Mouse (Mus musculus) mouse embryonic stem cell (cell line): ENCODE results near the gene Chfr.
"Not testable (repeated sequence)": the region's sequence is repeated elsewhere in the genome, so short reads cannot be mapped to it uniquely, and the experiment has no call there.

Source experiments
- in situ Hi-C, 2 experiments: fragments of 300-500 bp; cut with MboI; formaldehyde crosslinking; loops; 1 replicate in 1 of 2; 3 replicates in 1 of 2; pipeline ENCODE4 v1.14.3; 2019 to 2020; ENCODE audit warnings: low sequenced_read_pairs in 2 of 2, low pct_unique_long_range_greater_than_20kb in 1 of 2, mixed read lengths in 1 of 2; ENCODE audit not compliant: unreplicated experiment in 1 of 2

The Chfr gene

GRCm38 (mm10) chr5:110106140-110106871 is 29.3 kb upstream of the Chfr start:
- in situ Hi-C loops = loop anchor here in 1 of 2 experiments (10.0 kb wide), 1 partner anchor 552 kb away; the partner anchor contains the start of gene Crlf2

DNA sequence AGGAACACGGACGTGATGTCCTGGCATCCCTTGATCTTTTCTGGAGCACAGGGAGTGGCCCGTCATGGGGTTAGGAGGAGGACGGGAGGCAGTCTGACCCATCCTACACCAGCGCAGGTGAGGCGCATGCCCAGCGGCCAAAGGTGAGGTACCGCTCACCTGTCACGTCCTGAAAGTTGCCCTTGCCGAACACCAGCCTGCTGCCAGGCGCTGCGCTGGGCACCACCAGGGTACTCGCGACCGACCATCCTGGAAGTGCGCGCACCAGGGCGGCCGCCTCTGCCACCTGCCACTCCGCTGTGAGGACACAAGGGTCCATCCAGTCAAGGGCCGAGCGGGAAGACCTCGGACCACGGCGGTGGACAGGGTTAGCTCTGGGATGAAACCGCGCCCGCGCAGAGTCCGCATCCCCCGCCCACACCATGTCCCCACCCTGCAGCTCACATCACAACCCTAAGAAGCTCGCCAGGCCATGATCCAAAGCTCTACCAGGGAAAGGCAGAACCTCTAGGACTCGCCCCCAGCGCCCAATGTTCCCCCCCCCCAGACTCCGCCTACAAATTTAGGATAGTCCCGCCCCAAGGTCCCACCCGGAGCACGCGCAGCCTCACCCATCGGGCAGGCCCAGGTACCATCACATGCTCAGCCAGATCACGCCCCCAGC is 28.6 kb upstream of the Chfr start:
- in situ Hi-C loops = loop anchor here in 1 of 2 experiments (10.0 kb wide), 1 partner anchor 552 kb away; the partner anchor contains the start of gene Crlf2

DNA sequence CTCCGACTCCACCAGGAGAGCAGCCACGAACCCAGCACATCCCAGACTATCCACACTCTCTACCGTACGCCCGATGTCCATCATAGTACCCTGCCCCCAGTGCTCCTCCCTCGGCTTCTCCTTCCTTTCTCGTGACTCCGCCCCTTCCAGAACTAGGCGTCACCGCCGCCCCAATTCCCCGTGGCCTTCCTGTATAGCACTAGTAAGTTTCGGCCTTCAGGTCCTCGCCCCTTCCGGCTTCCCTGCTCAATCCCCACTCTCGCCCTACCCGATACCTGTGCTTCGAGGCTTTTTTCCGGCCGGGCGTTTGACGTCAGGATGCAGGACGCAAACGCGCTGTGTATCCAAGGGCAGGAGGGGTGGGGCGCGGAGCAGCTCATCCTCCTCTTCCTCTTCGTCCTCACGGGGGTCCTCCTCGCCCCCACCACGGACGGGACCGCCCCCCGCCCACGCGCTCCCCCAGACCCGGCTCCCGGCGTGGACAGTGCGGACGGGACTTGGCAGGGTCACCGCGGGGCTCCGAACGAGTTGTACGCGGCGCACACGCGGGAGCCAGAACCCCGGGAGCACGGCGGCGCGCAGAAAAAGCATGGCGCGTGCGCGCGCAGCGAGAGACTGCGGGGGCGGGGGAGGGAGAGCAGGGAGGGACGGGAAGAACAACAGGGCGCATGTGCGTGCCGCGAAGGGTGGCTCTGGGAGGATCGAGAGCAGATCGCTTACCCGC is 27.9 kb upstream of the Chfr start, which contains the start of gene Gtpbp6:
Gtpbp6 (minus strand) TSS at position 617 of the 724 bp plus-strand sequence.
- in situ Hi-C loops = loop anchor here in 1 of 2 experiments (10.0 kb wide), 1 partner anchor 553 kb away; the partner anchor contains the start of gene Crlf2

DNA sequence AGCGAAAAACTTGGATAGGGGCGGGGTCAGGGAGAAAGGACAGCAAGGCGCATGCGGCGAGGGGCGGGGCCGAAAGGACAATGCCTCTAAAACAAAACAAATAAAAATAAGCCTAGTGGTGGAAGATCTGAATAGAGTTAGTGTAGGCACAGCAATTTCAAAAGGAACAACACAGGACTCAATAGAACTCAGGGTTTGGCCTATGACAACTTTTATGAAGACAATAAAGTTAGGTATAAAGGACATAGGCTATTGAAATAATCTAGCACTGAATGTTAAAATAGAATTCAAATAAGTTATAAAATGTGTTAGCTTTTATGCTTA is 27.4 kb upstream of the Chfr start:
- in situ Hi-C loops = loop anchor here in 1 of 2 experiments (10.0 kb wide), 1 partner anchor 553 kb away; the partner anchor contains the start of gene Crlf2

DNA sequence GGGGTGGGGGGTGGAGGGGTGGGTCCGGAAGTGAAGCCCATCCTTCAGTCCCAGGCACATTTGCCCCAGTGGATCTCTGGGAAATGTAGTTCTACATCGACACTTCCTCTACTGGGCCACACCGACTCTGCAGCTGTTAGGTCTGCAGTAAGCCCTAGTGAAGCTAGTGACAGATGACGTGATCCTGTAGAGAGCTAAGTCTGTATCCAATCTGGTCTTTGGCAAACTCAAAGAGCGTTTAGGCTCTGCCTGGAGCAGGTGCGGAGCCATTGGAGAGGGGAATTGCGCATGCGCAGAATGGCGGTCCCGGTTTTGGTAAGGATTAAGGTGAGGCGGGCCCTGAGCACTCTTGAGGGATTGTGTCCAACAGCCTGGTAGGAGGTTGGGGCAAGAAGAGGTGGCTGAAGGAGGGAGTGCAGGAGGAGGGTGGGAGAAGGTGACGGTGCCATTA is 25.6 kb upstream of the Chfr start, which contains the start of gene Zfp605:
Zfp605 (plus strand) TSS at position 102 of the 451 bp plus-strand sequence.
- in situ Hi-C loops = loop anchor here in 1 of 2 experiments (10.0 kb wide), 1 partner anchor 555 kb away; the partner anchor contains the start of gene Crlf2

DNA sequence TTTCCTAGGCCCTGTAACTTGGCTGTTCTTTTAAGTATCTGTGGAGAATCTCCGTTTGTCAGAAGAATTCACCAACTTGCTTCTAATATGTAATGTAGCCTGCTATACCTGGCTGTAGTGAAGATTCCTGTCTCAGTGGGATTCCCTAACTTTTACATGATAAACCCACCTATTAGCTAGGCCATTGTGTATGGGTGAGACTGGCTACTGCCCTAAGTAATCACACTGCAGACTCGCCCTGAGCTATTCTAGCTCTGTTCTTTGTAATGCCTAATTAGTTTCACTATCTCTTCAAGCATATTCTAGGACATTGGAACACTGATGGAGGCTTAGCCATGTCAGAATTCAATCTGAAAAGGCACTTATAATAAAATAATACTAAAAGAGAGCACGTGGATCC is 13.3 kb upstream of the Chfr start:
- in situ Hi-C loops = not testable (repeated sequence)

DNA sequence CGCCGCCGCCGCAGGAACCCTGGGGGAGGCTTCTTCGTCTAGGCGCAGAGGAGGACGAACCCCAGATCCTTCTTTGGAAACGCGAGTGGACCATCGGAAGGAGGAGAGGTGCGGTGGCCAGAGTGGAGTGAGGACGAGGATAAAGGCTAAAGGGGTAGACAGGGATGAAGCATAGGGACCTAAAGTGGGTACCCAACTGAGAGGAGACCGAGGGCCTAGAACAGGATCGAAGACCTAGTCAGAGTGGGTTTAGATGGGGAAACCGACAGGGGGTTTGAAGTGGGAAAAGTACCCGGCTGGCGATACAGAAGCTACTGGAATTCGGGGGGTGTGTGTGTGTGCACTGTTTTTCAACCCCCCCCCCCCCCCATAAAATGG is 434 bp downstream of the Chfr start:
- in situ Hi-C loops = loop anchor here (5.0 to 25.0 kb wide), 2 partner anchors 41 to 249 kb away; partner anchors contain the start of gene Golga3 (in 1 of the 2)

DNA sequence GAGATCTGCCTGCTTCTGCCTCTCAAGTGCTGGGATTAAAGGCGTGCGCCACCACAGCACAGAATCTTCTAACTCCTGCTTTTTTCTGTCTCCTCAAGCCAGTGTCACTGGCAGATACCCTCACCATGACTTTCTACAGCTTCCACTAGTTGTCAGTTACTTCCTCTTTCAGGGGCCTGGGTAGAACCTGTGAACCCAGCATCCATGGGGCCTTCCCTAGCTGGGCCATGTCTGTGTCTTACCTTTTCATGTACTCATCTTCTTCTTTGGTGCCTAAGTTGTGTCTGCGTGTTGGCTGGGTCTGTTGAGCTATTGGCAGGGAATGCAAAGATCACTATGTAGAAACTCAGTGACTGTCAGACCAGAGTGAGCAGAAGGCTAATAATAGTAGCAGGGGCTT is 2.2 kb downstream of the Chfr start:
- in situ Hi-C loops = loop anchor here (5.0 to 25.0 kb wide), 2 partner anchors 39 to 251 kb away; partner anchors contain the start of gene Golga3 (in 1 of the 2)

- in situ Hi-C loops = loop anchor here (5.0 to 25.0 kb wide), 2 partner anchors 38 to 252 kb away; partner anchors contain the start of gene Golga3 (in 1 of the 2)
Measured at GRCm38 (mm10) chr5:110139325-110139724, 3.7 kb downstream of the Chfr start.

DNA sequence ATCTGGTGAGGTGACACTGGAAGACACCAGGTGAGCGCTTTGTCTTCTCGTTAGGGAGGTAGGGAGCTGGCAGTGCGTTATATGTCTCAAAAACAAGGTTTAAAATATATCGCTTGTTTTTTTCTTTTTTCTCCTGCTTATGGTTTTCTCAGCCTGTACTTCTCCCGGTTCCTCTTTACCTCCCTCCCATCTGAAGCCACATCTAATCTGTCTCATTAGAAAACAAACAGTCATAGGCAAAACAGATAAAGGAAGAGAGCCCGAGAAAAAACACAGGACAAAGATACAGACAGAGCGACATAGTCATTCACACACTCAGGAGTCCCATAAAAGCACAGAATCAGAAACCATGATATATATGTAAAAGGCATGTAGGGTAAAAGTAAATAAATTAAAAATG is 4.8 kb downstream of the Chfr start:
- in situ Hi-C loops = loop anchor here in 1 of 2 experiments (25.0 kb wide), 1 partner anchor 253 kb away; no protein-coding TSS in a partner anchor

GRCm38 (mm10) chr5:110142309-110142708 is 6.7 kb downstream of the Chfr start:
- in situ Hi-C loops = loop anchor here in 1 of 2 experiments (25.0 kb wide), 1 partner anchor 255 kb away; no protein-coding TSS in a partner anchor

DNA sequence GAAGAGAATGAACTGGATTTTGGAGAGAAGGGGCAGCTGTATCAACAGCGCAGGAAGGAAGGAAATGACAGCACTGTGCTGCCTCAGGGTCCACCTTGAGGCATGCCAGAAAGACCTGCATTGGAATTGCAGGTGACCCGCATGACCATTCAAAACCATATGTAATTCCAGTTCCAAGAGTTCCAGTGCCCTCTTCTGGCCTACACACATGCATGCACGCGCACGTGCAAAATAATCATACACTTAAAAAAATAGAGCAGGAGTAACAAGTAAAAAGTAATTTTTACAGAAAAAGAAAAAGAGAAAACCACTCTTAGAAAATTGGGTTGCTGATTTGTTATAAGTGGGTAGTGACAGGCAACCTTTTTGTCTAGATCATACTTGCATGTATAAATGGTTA is 7.4 kb downstream of the Chfr start:
- in situ Hi-C loops = loop anchor here in 1 of 2 experiments (25.0 kb wide), 1 partner anchor 256 kb away; no protein-coding TSS in a partner anchor

GRCm38 (mm10) chr5:110169374-110169773 is 33.7 kb downstream of the Chfr start:
- in situ Hi-C loops = no loop called here

DNA sequence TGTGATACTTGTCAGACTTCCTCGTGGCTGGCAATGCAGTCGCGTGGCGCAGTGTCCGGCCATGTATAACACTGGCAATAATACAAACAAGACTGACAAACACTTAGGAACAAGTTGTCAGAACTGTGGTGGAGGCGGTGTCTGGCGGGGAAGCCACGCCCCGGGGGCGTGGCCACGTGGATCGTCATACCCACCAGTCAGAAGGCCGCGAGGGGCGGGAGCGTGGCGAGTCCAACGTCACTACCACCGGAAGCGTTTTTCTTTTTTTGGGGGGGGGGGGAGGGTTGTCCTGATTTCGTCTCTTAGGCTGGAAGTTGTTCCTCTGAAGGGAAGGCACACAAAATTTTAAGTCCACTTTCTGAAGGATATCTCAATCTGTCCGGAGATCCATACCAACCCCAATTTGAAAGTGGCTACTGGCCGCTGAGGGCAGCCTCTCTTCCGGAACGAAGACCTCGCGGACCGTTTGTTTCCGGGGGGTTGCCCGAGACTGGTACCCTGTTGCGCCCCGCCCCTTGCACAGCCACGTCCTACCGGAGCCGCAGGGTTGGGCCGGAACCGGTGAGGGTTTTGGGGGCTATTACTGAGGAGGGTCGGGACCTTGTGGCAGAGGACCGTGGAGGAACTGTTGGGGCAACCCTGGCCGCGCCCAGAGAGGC is 40.8 kb downstream of the Chfr start, which contains the start of gene Golga3:
Golga3 (plus strand) TSS at position 340 of the 659 bp plus-strand sequence.
- in situ Hi-C loops = loop anchor here in 1 of 2 experiments (5.0 kb wide), 1 partner anchor 39 kb away; the partner anchor contains the start of gene Chfr

DNA sequence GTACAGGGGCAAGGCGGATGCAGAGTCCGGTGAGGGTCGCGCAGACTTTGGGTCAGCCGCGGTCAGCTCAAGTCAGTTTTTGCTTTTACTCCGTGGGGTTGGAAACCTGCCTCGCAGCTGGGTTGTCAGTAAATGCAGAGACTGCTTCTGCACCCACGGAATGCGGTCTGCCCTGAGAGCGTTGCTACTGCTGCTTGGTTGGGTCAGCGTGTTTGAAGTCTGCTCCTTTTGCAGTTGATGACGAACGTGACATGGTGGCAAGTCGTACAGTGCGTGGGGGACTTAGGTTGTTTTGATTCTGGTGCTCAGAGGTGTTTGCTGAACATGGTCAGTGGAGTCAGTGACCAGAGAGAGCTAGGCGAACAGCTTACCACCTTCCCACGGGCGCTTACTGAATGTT is 41.4 kb downstream of the Chfr start:
- in situ Hi-C loops = loop anchor here in 1 of 2 experiments (5.0 kb wide), 1 partner anchor 40 kb away; the partner anchor contains the start of gene Chfr

- in situ Hi-C loops = loop anchor here in 1 of 2 experiments (5.0 kb wide), 1 partner anchor 41 kb away; the partner anchor contains the start of gene Chfr
Measured at GRCm38 (mm10) chr5:110178628-110179027, 43.0 kb downstream of the Chfr start.

DNA sequence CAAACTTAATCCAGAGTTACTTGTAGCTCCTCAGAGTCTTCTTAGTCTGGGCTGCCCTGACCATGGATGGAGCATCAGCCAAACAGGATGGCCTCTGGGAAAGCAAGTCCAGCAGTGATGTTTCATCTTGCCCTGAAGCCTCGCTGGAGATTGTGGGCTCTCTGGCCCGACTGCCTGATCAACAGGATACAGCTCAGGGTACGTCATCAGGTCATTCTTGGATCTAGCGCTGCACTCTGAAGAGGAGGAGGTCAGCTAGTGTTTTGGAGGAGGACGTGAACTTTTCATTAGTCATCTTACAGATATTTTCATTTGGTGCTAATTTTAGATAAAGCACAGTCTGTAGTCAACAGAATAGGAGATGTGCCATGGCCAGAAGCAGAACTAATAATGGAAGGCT is 46.1 kb downstream of the Chfr start:
- in situ Hi-C loops = no loop called here
